Mouse (Mus musculus): ENCODE measurements around the gene Ext2. TPM values are rescaled to one million over a fixed set of nuclear protein-coding genes. Genes with fewer than 3 reads are reported as not detected.

The Ext2 gene
- polyA plus RNA-seq, 1 experiment from 2014 or later: 82.8 TPM

GRCm38 (mm10) chr2:93765721-93766120 is 56.6 kb downstream of the Ext2 start:
- no peak overlapping the region for H3K4me3 ChIP-seq
- 89% methylated on average over 5 of the region's 5 CpGs for WGBS
- H3K36me3 ChIP-seq: peaks cover 21% of the 10 kb centered on the region; the same call in 1 of the 2 replicates
- H3K9me3 ChIP-seq: no peaks in the 10 kb centered on the region
- H3K4me1 ChIP-seq: peaks cover 6% of the 10 kb centered on the region; the same call in 1 of the 2 replicates
- H3K27ac ChIP-seq: no peak overlapping the region
- DNase-seq (ENCODE audit: low spot score): no peak
- H3K27me3 ChIP-seq (ENCODE audit: insufficient read depth, poor library complexity, severe bottlenecking): no peaks in the 10 kb centered on the region

GRCm38 (mm10) chr2:93764211-93764610 is 58.2 kb downstream of the Ext2 start:
- DNase-seq (ENCODE audit: low spot score): no peak
- no peak overlapping the region for H3K27ac ChIP-seq
- no peaks in the 10 kb centered on the region for H3K9me3 ChIP-seq
- no peaks in the 10 kb centered on the region for H3K27me3 ChIP-seq (ENCODE audit: insufficient read depth, poor library complexity, severe bottlenecking)
- peaks cover 4% of the 10 kb centered on the region; the same call in 1 of the 2 replicates for H3K4me1 ChIP-seq
- H3K36me3 ChIP-seq: peaks cover 17% of the 10 kb centered on the region; the same call in 1 of the 2 replicates
- WGBS: 83% methylated on average over 3 of the region's 3 CpGs
- H3K4me3 ChIP-seq: no peak overlapping the region

- Histone ChIP-seq H3K27ac (no peak overlapping the region), H3K4me3 (no peak overlapping the region), H3K27me3 (ENCODE audit: insufficient read depth, poor library complexity, severe bottlenecking) (no peaks in the 10 kb centered on the region), H3K4me1 (peaks cover 18% of the 10 kb centered on the region), H3K9me3 (no peaks in the 10 kb centered on the region), H3K36me3 (peaks cover 9% of the 10 kb centered on the region; the same call in 1 of the 2 replicates)
- DNase-seq (ENCODE audit: low spot score): no peak
- WGBS: 91% methylated on average over 3 of the region's 3 CpGs
These were observed 62.0 kb downstream of the Ext2 start for GRCm38 (mm10) chr2:93760389-93760788.

GRCm38 (mm10) chr2:93759173-93759572 is 63.2 kb downstream of the Ext2 start:
- Histone ChIP-seq H3K4me3 (no peak overlapping the region), H3K27ac (no peak overlapping the region), H3K27me3 (ENCODE audit: insufficient read depth, poor library complexity, severe bottlenecking) (no peaks in the 10 kb centered on the region), H3K36me3 (peaks cover 9% of the 10 kb centered on the region; the same call in 1 of the 2 replicates), H3K4me1 (peaks cover 26% of the 10 kb centered on the region), H3K9me3 (no peaks in the 10 kb centered on the region)
- 61% methylated on average over 7 of the region's 7 CpGs for WGBS
- DNase-seq (ENCODE audit: low spot score): no peak

GRCm38 (mm10) chr2:93758298-93758697 is 64.1 kb downstream of the Ext2 start:
- Histone ChIP-seq H3K9me3 (no peaks in the 10 kb centered on the region), H3K27me3 (ENCODE audit: insufficient read depth, poor library complexity, severe bottlenecking) (no peaks in the 10 kb centered on the region), H3K36me3 (peaks cover 9% of the 10 kb centered on the region; the same call in 1 of the 2 replicates), H3K4me3 (no peak overlapping the region), H3K27ac (0 out of 2 replicates have a peak overlapping the region, but pooled peaks have one; percentile 2), H3K4me1 (peaks cover 26% of the 10 kb centered on the region)
- no peak for DNase-seq (ENCODE audit: low spot score)
- WGBS: 46% methylated on average over 6 of the region's 6 CpGs

GRCm38 (mm10) chr2:93754366-93754765 is 68.0 kb downstream of the Ext2 start:
- DNase-seq (ENCODE audit: low spot score): no peak
- H3K27me3 ChIP-seq (ENCODE audit: insufficient read depth, poor library complexity, severe bottlenecking): no peaks in the 10 kb centered on the region

GRCm38 (mm10) chr2:93753147-93753758 is 69.1 kb downstream of the Ext2 start:
- Histone ChIP-seq H3K4me1 (peaks cover 17% of the 10 kb centered on the region), H3K9me3 (no peaks in the 10 kb centered on the region), H3K4me3 (no peak overlapping the region), H3K27me3 (ENCODE audit: insufficient read depth, poor library complexity, severe bottlenecking) (no peaks in the 10 kb centered on the region), H3K27ac (no peak overlapping the region), H3K36me3 (0 out of 2 replicates have a peak, but pooled peaks cover 2% of the 10 kb centered on the region)
- WGBS: 75% methylated on average over 6 of the region's 6 CpGs
- DNase-seq (ENCODE audit: low spot score): no peak

More at GRCm38 (mm10) chr2:93754366-93754765, 68.0 kb downstream of the Ext2 start:
- Histone ChIP-seq H3K9me3 (no peaks in the 10 kb centered on the region), H3K27ac (0 out of 2 replicates have a peak overlapping the region, but pooled peaks have one; percentile 10), H3K36me3 (0 out of 2 replicates have a peak, but pooled peaks cover 2% of the 10 kb centered on the region), H3K4me1 (peaks cover 24% of the 10 kb centered on the region), H3K4me3 (no peak overlapping the region)
- WGBS: 72% methylated on average over 2 of the region's 2 CpGs

- WGBS: 92% methylated on average over 4 of the region's 4 CpGs
- Histone ChIP-seq H3K27ac (no peak overlapping the region), H3K4me3 (no peak overlapping the region), H3K27me3 (ENCODE audit: insufficient read depth, poor library complexity, severe bottlenecking) (no peaks in the 10 kb centered on the region), H3K36me3 (0 out of 2 replicates have a peak, but pooled peaks cover 2% of the 10 kb centered on the region), H3K4me1 (peaks cover 18% of the 10 kb centered on the region), H3K9me3 (no peaks in the 10 kb centered on the region)
- DNase-seq (ENCODE audit: low spot score): no peak
These were observed 72.7 kb downstream of the Ext2 start for GRCm38 (mm10) chr2:93749709-93750108.

- Histone ChIP-seq H3K27me3 (ENCODE audit: insufficient read depth, poor library complexity, severe bottlenecking) (no peaks in the 10 kb centered on the region), H3K36me3 (0 out of 2 replicates have a peak, but pooled peaks cover 2% of the 10 kb centered on the region), H3K27ac (no peak overlapping the region), H3K4me1 (peaks cover 35% of the 10 kb centered on the region), H3K4me3 (no peak overlapping the region), H3K9me3 (no peaks in the 10 kb centered on the region)
- DNase-seq (ENCODE audit: low spot score): no peak
- WGBS: 90% methylated on average over 5 of the region's 5 CpGs
These were observed 74.7 kb downstream of the Ext2 start for GRCm38 (mm10) chr2:93747538-93748126.

GRCm38 (mm10) chr2:93746620-93747019 is 75.7 kb downstream of the Ext2 start:
- 80% methylated on average over 4 of the region's 4 CpGs for WGBS
- H3K36me3 ChIP-seq: no peaks in the 10 kb centered on the region

GRCm38 (mm10) chr2:93746162-93746561 is 76.2 kb downstream of the Ext2 start:
- Histone ChIP-seq H3K4me3 (no peak overlapping the region), H3K36me3 (no peaks in the 10 kb centered on the region), H3K27ac (no peak overlapping the region), H3K4me1 (peaks cover 47% of the 10 kb centered on the region), H3K27me3 (ENCODE audit: insufficient read depth, poor library complexity, severe bottlenecking) (no peaks in the 10 kb centered on the region), H3K9me3 (no peaks in the 10 kb centered on the region)
- 68% methylated on average over 5 of the region's 5 CpGs for WGBS
- no peak for DNase-seq (ENCODE audit: low spot score)

More at GRCm38 (mm10) chr2:93746620-93747019, 75.7 kb downstream of the Ext2 start:
- no peak overlapping the region for H3K27ac ChIP-seq
- peaks cover 43% of the 10 kb centered on the region for H3K4me1 ChIP-seq
- no peak overlapping the region for H3K4me3 ChIP-seq
- DNase-seq (ENCODE audit: low spot score): no peak
- H3K27me3 ChIP-seq (ENCODE audit: insufficient read depth, poor library complexity, severe bottlenecking): no peaks in the 10 kb centered on the region
- no peaks in the 10 kb centered on the region for H3K9me3 ChIP-seq

- H3K4me1 ChIP-seq: peaks cover 48% of the 10 kb centered on the region
- H3K27me3 ChIP-seq (ENCODE audit: insufficient read depth, poor library complexity, severe bottlenecking): no peaks in the 10 kb centered on the region
- no peaks in the 10 kb centered on the region for H3K9me3 ChIP-seq
- no peaks in the 10 kb centered on the region for H3K36me3 ChIP-seq
- DNase-seq (ENCODE audit: low spot score): no peak
- H3K27ac ChIP-seq: 0 out of 2 replicates have a peak overlapping the region, but pooled peaks have one; percentile 13
- H3K4me3 ChIP-seq: no peak overlapping the region
- 61% methylated on average over 9 of the region's 9 CpGs for WGBS
These were observed 76.6 kb downstream of the Ext2 start for GRCm38 (mm10) chr2:93745741-93746140.

All from heart, embryonic 10.5 days (tissue).